Mouse (Mus musculus) brain, embryonic 14.5 days (tissue): ENCODE data around the gene Hivep1.

Source experiments
- CTCF ChIP-seq: fragments of 200-500 bp; IDR thresholded peaks from 2 replicates; pipeline ENCODE4 v1.5.1; 2012; ENCODE audit warnings: inconsistent platforms, mild to moderate bottlenecking, moderate library complexity, borderline replicate concordance; ENCODE audit not compliant: insufficient read depth, insufficient read length; ENCODE audit errors: extremely low read depth
- POLR2A ChIP-seq: fragments of 200-500 bp; IDR thresholded peaks from 2 replicates; pipeline ENCODE4 v1.6.1; 2012; ENCODE audit warnings: mild to moderate bottlenecking, inconsistent platforms, borderline replicate concordance; ENCODE audit not compliant: poor library complexity, insufficient read depth, insufficient read length, severe bottlenecking; ENCODE audit errors: extremely low read depth

DNA sequence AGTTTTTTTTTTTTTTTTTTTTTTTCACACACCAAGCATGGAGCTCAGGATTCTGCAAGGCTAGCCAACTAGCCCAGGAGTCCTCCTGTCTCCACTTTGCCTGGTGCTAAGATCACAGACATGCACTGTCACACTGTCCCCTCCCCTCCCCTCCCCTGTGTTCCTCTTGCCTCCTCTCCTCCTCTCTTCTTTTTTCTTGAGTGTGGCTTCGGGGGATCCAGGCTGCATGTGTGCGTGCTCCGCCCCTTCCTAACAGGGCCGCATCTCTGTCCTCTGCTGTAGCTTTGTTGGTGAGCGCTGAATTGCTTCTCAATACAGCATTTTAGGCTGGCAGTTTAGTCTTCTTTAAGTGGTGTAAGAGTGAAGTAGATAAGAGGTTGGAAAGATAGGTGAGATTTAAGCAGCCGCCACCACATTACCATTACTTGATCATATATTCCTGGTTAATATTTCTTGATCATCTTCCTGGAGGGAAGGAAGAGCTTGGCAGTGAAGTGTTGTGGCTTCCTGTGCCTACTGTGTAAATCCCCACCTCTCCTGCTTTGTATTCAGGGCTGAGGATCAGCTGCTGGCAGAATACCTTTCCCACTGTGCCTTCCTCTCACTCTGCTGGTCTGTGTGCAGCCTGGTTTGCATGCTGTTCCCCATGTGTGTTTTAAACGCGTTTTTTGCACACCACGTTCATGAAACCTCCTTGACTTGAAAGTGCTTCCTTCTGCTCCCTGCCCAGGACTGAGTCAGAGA is 97.7 kb downstream of the Hivep1 start:
- no peak for TF ChIP-seq POLR2A
- TF ChIP-seq CTCF: no peak
